Mouse (Mus musculus) limb, embryonic 12.5 days (tissue): ENCODE measurements around the gene Cyp3a41a. TPM values are rescaled to one million over a fixed set of nuclear protein-coding genes. Genes with fewer than 3 reads are reported as not detected.
"Not testable (repeated sequence)": the region's sequence is repeated elsewhere in the genome, so short reads cannot be mapped to it uniquely, and the experiment has no call there.

Experiments used
- ATAC-seq: fragments of 200-750 bp; cut with Nextera tagmentation; 2 replicates; pipeline ENCODE4 v1.8.0; 2017; ENCODE audit warnings: low read depth, moderate TSS enrichment; ENCODE audit not compliant: insufficient number of reproducible peaks, insufficient read depth, low FRiP score, low TSS enrichment
- H3K27ac ChIP-seq: fragments of 300-500 bp; sonication (generic); 2 replicates; pipeline ENCODE4 v1.5.1; 2016; ENCODE audit warnings: mild to moderate bottlenecking, moderate library complexity
- H3K27me3 ChIP-seq: fragments of 300-500 bp; sonication (generic); 2 replicates; pipeline ENCODE4 v1.6.1; 2016; ENCODE audit warnings: mild to moderate bottlenecking, moderate library complexity
- H3K36me3 ChIP-seq: fragments of 300-500 bp; sonication (generic); 2 replicates; pipeline ENCODE4 v1.6.1; 2016; ENCODE audit warnings: mild to moderate bottlenecking, moderate library complexity
- H3K4me1 ChIP-seq: fragments of 300-500 bp; sonication (generic); replicated peaks from 2 replicates; pipeline ENCODE4 v1.6.1; 2016
- H3K4me2 ChIP-seq: fragments of 300-500 bp; sonication (generic); 2 replicates; pipeline ENCODE4 v1.6.1; 2016; ENCODE audit warnings: mild to moderate bottlenecking, moderate library complexity
- H3K4me3 ChIP-seq: fragments of 300-500 bp; sonication (generic); replicated peaks from 2 replicates; pipeline ENCODE4 v1.5.1; 2016; ENCODE audit warnings: mild to moderate bottlenecking
- H3K9ac ChIP-seq: fragments of 300-500 bp; sonication (generic); replicated peaks from 2 replicates; pipeline ENCODE4 v1.6.1; 2016; ENCODE audit warnings: mild to moderate bottlenecking, moderate library complexity
- H3K9me3 ChIP-seq: fragments of 300-500 bp; sonication (generic); 2 replicates; pipeline ENCODE4 v1.6.1; 2016; ENCODE audit warnings: mild to moderate bottlenecking, moderate library complexity
- WGBS: fragments of 180-500 bp; shearing (Covaris S2); methylation state at CpG from one replicate; pipeline ENCODE4 v1.1.7; 2016; 5-methylcytosine and 5-hydroxymethylcytosine counted together
- polyA plus RNA-seq: library from polyadenylated mRNA; unstranded; fragments of >200 nt; fragmentation: Nextera tagmentation; extraction: Ambion mirVana; gene quantifications from 2 replicates; pipeline ENCODE4 v1.2.1, GENCODE M21; 2016

The Cyp3a41a gene
- not detected in 2 replicates for polyA plus RNA-seq

DNA sequence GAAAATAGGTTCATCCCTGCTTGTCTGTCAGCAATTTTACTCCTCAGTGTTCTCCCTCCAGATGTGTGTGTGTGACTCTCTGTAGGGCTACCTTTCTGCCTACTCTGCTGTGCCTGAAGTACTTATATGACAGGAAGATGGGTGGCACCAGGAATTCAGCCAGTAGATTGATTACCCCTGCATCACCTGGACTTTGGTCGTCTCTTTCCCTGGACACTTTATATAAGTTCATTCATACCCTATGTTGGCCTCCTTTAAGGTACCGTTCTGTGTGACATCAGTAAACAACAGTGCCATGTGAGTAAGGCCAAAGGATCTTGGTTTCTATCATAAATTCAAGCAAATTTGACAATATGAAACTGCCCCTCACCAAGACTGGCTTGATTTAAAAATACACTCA, at the start of gene Cyp3a41a:
TSS of gene Cyp3a41a (minus strand) at position 101 of the 400 bp plus-strand sequence.
- H3K4me1 ChIP-seq, H3K9ac ChIP-seq, H3K27ac ChIP-seq, H3K4me2 ChIP-seq, H3K27me3 ChIP-seq, H3K36me3 ChIP-seq, ATAC-seq, H3K9me3 ChIP-seq, H3K4me3 ChIP-seq: not testable (repeated sequence)
- WGBS: 92% methylated on average over 1 of the region's 2 CpGs

- ATAC-seq, H3K9ac ChIP-seq, H3K4me1 ChIP-seq, H3K27ac ChIP-seq, H3K36me3 ChIP-seq, H3K27me3 ChIP-seq, H3K4me3 ChIP-seq, H3K4me2 ChIP-seq: not testable (repeated sequence)
- 76% methylated on average over 3 of the region's 3 CpGs for WGBS
- H3K9me3 ChIP-seq: peaks cover 31% of the 10 kb centered on the region
Observed at GRCm38 (mm10) chr5:145737512-145737911, 17.6 kb upstream of the Cyp3a41a start.

- H3K4me3 ChIP-seq, H3K9me3 ChIP-seq, H3K27me3 ChIP-seq, H3K36me3 ChIP-seq, H3K27ac ChIP-seq, ATAC-seq, H3K9ac ChIP-seq, H3K4me1 ChIP-seq, H3K4me2 ChIP-seq: not testable (repeated sequence)
- 44% methylated on average over 1 of the region's 1 CpGs for WGBS
Observed at GRCm38 (mm10) chr5:145714296-145714695, 5.6 kb downstream of the Cyp3a41a start.

DNA sequence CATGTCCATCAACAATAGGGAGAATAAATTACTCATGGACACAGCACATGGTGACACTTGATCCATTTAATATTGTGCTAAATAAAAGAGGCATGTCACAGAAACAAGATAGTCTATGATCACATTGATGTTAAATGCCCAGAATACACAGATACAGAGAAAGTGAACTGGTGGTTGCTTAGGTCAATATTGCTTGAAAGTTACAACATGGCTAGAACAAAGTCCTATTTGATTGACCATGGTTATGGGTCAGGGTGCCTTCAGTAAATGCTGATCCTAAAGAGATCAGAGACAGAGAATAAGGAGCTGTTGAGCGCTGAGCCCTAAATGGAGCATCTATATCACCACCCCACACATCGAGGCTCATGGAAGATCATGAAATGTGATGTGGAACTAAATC, 12.6 kb downstream of the Cyp3a41a start:
- not testable (repeated sequence) for H3K4me3 ChIP-seq, ATAC-seq, H3K4me2 ChIP-seq, H3K9me3 ChIP-seq, H3K4me1 ChIP-seq, H3K36me3 ChIP-seq, H3K9ac ChIP-seq, H3K27ac ChIP-seq, H3K27me3 ChIP-seq
- WGBS: 75% methylated on average over 2 of the region's 2 CpGs

DNA sequence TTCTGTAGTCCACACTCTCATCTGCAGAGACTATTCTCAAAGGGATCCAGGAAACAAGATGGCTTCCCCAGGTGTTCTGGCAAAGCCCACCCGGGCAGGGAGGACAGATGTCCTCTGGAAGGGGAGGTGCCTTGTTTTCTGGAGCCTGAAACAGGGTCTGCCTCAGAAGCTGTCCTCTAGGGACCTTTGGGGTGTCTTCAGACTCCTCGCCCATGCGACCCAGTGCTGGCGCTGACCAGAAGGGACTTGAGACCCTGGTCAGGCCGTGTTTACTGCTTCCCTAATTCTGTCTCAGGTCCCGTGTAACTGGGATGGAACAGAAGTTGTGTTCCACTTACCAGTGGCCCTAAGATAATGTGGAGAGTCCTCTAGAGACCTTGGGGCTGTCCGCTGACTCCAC, 57.9 kb downstream of the Cyp3a41a start:
- H3K27me3 ChIP-seq: no peaks in the 10 kb centered on the region
- H3K9ac ChIP-seq: no peak overlapping the region
- H3K36me3 ChIP-seq: no peaks in the 10 kb centered on the region
- peaks cover 64% of the 10 kb centered on the region for H3K9me3 ChIP-seq
- H3K4me1 ChIP-seq: no peaks in the 10 kb centered on the region
- H3K27ac ChIP-seq: no peak overlapping the region
- no peak overlapping the region for H3K4me2 ChIP-seq
- H3K4me3 ChIP-seq: no peak overlapping the region
- ATAC-seq: no peak
- WGBS: 82% methylated on average over 7 of the region's 7 CpGs

- Histone ChIP-seq H3K27me3 (no peaks in the 10 kb centered on the region), H3K9ac (no peak overlapping the region), H3K27ac (no peak overlapping the region), H3K4me3 (no peak overlapping the region), H3K9me3 (peaks cover 67% of the 10 kb centered on the region), H3K4me2 (no peak overlapping the region), H3K4me1 (no peaks in the 10 kb centered on the region), H3K36me3 (no peaks in the 10 kb centered on the region)
- WGBS: 80% methylated on average over 4 of the region's 4 CpGs
- no peak for ATAC-seq
Observed at GRCm38 (mm10) chr5:145647779-145648178, 72.2 kb downstream of the Cyp3a41a start.

Other genes starting within 250 kb of the Cyp3a41a start
- gene Cyp3a41b, start 135.4 kb downstream of the Cyp3a41a start, polyA plus RNA-seq: not detected in 2 replicates
- not detected in 2 replicates for gene Cyp3a44, start 85.7 kb upstream of the Cyp3a41a start, polyA plus RNA-seq
- not detected in 2 replicates for gene Cyp3a11, start 159.8 kb upstream of the Cyp3a41a start, polyA plus RNA-seq